Mouse (Mus musculus): ENCODE data around the gene Vmn1r142.
"Not testable (repeated sequence)": the region's sequence is repeated elsewhere in the genome, so short reads cannot be mapped to it uniquely, and the experiment has no call there.

Vmn1r142 gene

DNA sequence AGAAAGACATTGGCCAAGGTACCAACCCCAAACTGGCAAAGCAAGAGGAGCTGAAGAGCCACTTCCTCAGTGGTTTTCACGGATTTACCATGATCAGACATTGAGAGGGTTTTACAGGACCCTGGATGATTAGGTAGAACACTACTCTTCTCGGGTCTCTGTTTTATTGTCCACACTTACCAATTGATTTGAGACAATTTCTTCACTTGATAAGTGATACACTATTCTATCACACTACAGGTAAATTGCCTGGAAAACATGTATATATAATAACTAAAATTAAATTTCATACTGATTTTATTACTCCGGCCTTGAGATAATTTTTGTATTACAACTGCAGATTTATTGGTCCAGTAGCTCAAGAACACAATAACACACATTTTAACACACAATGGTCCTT is at the start of gene Vmn1r142:
Gene Vmn1r142, minus strand, starts transcription at position 101 of the 400 bp plus-strand sequence.
- DNase-seq (ENCODE audit: low read depth, low spot score), result not testable (repeated sequence)

DNA sequence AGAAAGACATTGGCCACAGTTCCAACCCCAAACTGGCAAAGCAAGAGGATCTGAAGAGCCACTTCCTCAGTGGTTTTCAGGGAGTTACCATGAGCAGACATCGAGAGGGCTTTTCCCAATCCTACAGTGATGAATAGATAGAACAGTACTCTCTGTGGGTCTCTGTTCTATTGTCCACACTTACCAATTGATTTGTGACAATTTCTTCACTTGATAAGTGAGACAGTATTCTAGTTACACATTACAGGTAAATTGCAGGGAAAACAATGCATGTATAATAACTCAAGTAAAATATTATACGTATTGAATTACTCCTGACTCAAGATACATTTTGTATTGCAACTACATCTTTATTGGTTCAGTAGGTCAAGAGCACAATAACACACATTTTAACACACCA is 37.3 kb upstream of the Vmn1r142 start, which contains the start of gene Gm8653:
Gene Gm8653, minus strand, starts transcription at position 101 of the 400 bp plus-strand sequence.
- DNase-seq (ENCODE audit: low read depth, low spot score), result not testable (repeated sequence)

DNA sequence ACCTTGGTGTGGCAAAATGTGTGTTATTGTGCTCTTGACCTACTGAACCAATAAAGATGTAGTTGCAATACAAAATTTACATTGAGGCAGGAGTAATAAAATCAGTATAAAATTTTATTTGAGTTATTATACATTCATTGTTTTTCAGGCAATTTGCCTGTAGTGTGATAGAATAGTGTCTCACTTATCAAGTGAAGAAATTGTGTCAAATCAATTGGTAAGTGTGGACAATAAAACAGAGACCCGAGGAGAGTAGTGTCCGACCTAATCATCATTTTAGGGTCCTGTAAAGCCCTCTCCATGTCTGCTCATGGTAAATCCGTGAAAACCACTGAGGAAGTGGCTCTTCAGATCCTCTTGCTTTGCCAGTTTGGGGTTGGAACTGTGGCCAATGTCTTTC is 25.2 kb upstream of the Vmn1r142 start, which contains the start of gene Vmn1r143:
Gene Vmn1r143, plus strand, starts transcription at position 301 of the 400 bp plus-strand sequence.
- not testable (repeated sequence) for DNase-seq (ENCODE audit: low read depth, low spot score)

DNA sequence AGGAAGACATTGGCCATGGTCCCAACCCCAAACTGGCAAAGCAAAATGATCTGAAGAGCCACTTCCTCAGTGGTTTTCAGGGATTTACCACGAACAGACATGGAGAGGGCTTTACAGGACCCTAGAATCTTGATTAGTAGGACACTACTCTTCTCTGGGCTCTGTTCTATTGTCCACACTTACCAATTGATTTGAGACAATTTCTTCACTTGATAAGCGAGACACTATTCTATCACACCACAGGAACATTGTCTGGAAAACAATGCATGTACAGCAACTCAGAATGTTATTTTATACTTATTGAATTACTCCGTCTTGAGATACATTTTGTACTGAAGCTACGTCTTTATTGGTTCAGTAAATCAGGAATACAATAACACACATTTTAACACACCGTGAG is 29.2 kb downstream of the Vmn1r142 start, which contains the start of gene Gm10666:
Gene Gm10666, minus strand, starts transcription at position 101 of the 400 bp plus-strand sequence.
- DNase-seq (ENCODE audit: low read depth, low spot score), result not testable (repeated sequence)

DNA sequence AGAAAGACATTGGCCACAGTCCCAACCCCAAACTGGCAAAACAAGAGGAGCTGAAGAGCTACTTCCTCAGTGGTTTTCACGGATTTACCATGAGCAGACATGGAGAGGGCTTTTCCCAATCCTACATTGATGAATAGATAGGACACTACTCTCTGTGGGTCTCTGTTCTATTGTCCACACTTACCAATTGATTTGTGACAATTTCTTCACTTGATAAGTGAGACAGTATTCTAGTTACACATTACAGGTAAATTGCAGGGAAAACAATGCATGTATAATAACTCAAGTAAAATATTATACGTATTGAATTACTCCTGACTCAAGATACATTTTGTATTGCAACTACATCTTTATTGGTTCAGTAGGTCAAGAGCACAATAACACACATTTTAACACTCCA is 45.7 kb downstream of the Vmn1r142 start, which contains the start of gene Gm16451:
Gene Gm16451, minus strand, starts transcription at position 101 of the 400 bp plus-strand sequence.
- DNase-seq (ENCODE audit: low read depth, low spot score), result not testable (repeated sequence)

Data from skeletal muscle tissue, adult 2 months (tissue).